Mouse (Mus musculus): ENCODE measurements at regions not wholly inside any gene's neighbourhood (a gene's known extent, or its start where the extent isn't known, plus 50 kb on each side); places are given as distances from the start of the nearest gene placed in this dataset.

GRCm38 (mm10) chr3:41453525-41453924, 102.0 kb upstream of the Jade1 start:
- no peak overlapping the region for H3K27ac ChIP-seq
- no peaks in the 10 kb centered on the region for H3K36me3 ChIP-seq (ENCODE audit: inconsistent target)
- 93% methylated on average over 3 of the region's 3 CpGs for WGBS (ENCODE audit: missing documents)
- no peaks in the 10 kb centered on the region for H3K79me2 ChIP-seq (ENCODE audit: inconsistent target)
- no peak overlapping the region for H3K4me3 ChIP-seq (ENCODE audit: inconsistent target)

DNA sequence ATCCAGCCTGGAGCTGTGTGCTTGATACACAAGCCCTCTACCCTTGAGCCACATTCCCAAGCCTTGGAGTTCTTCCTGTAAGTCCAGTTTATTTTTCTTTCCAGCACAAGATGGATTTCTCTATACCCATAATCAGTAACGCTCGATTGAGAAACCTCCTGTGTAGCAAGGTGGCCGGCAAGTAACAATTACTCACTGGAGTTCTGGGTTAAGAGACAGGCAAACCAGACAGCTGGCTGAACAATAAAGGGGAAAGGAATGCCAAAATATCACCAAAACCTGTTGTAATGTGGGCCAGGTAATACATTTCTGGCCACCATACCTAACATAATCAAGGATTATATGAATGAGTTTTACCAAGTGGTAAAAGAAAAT, 102.8 kb upstream of the Jade1 start:
- H3K36me3 ChIP-seq (ENCODE audit: inconsistent target): no peaks in the 10 kb centered on the region
- H3K4me3 ChIP-seq (ENCODE audit: inconsistent target): no peak overlapping the region
- WGBS (ENCODE audit: missing documents): 66% methylated on average over 3 of the region's 3 CpGs
- no peak overlapping the region for H3K27ac ChIP-seq
- no peaks in the 10 kb centered on the region for H3K79me2 ChIP-seq (ENCODE audit: inconsistent target)

DNA sequence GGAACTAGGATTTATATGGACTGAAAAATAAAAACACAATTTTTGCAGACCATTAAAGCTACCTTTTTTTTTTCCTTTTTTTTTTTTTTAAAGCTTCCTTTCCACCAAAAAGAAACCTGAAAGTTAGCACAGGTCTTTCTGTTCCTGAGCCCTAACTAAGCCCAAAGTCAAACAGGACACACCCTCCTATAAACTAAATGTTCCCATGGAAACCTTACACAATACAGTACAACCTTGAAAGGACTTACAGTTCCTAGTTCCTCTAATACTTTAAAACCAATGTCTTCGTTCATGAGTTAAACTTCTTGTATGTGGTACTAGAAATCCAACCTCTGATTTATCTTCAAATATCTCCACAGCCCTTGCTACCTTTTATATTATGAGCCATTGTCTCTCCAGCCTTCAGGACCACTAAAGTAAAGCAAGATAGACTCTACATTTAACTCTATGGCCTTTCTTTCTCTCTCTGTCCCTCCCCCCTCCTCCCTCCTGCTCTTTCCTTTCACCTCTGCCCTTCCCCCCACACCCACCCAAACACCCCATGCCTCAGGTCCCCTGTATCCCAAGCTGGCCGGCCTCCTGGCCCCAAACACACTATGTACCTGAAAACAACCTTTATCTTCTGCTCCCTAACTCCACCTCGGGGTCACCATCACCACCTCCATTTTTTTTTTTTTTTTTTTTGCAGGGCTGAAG, 103.4 kb upstream of the Jade1 start:
- H3K79me2 ChIP-seq (ENCODE audit: inconsistent target): no peaks in the 10 kb centered on the region
- no peak overlapping the region for H3K27ac ChIP-seq
- H3K36me3 ChIP-seq (ENCODE audit: inconsistent target): no peaks in the 10 kb centered on the region
- H3K4me3 ChIP-seq (ENCODE audit: inconsistent target): no peak overlapping the region
- WGBS (ENCODE audit: missing documents): 58% methylated on average over 3 of the region's 3 CpGs

GRCm38 (mm10) chr3:41450696-41451095, 104.8 kb upstream of the Jade1 start:
- H3K4me3 ChIP-seq (ENCODE audit: inconsistent target): no peak overlapping the region
- 92% methylated on average over 1 of the region's 1 CpGs for WGBS (ENCODE audit: missing documents)
- no peak overlapping the region for H3K27ac ChIP-seq
- H3K79me2 ChIP-seq (ENCODE audit: inconsistent target): no peaks in the 10 kb centered on the region
- H3K36me3 ChIP-seq (ENCODE audit: inconsistent target): no peaks in the 10 kb centered on the region

- no peaks in the 10 kb centered on the region for H3K36me3 ChIP-seq (ENCODE audit: inconsistent target)
- H3K79me2 ChIP-seq (ENCODE audit: inconsistent target): no peaks in the 10 kb centered on the region
- H3K4me3 ChIP-seq (ENCODE audit: inconsistent target): no peak overlapping the region
- H3K27ac ChIP-seq: no peak overlapping the region
- WGBS (ENCODE audit: missing documents): 94% methylated on average over 9 of the region's 9 CpGs
Observed at GRCm38 (mm10) chr3:41444243-41444753, 111.2 kb upstream of the Jade1 start.

DNA sequence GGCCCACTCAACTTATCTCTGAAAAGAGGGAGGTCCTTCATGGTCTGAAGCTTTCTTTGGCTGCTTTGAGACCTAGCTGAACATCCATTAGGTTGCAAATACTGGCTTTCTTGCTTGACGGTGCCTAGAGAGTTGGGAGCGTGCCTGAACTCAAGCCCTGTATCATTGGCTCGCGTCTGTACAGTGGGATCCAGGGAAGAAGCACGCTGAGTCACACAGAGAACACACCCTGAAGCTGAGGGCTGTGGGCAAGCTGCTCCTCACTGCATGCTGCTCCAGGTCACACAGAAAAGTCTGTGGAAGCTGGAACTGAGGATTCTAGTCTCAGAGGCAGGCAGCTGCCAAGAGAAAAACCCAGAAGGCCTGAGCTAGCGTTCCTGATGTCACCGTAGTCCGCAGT, 119.3 kb upstream of the Jade1 start:
- Histone ChIP-seq H3K79me2 (ENCODE audit: inconsistent target) (no peaks in the 10 kb centered on the region), H3K27ac (no peak overlapping the region), H3K36me3 (ENCODE audit: inconsistent target) (no peaks in the 10 kb centered on the region), H3K4me3 (ENCODE audit: inconsistent target) (no peak overlapping the region)
- WGBS (ENCODE audit: missing documents): 91% methylated on average over 8 of the region's 8 CpGs

GRCm38 (mm10) chr3:41433106-41433505, 122.4 kb upstream of the Jade1 start:
- Histone ChIP-seq H3K27ac (no peak overlapping the region), H3K4me3 (ENCODE audit: inconsistent target) (no peak overlapping the region), H3K36me3 (ENCODE audit: inconsistent target) (no peaks in the 10 kb centered on the region), H3K79me2 (ENCODE audit: inconsistent target) (no peaks in the 10 kb centered on the region)
- 84% methylated on average over 3 of the region's 3 CpGs for WGBS (ENCODE audit: missing documents)

DNA sequence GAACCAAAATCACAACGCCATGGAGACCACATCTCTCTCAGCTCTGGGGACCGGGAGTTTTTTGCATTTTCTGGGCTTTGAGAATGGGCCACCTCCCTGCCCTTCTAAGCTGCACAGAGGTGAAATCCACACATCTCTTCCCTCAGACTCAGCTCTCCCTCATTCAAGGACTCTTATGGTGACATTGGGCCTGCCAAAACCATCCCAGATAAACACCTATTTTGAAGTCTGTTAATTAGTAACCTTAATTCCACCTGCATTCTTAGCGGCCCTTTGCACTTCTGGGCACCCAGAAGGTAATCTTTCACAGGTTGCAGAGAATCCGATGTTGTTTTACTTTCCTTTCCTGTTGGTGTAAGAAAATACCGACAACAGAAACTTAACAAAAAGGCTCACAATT, 123.2 kb upstream of the Jade1 start:
- H3K36me3 ChIP-seq (ENCODE audit: inconsistent target): no peaks in the 10 kb centered on the region
- no peak overlapping the region for H3K27ac ChIP-seq
- 85% methylated on average over 5 of the region's 5 CpGs for WGBS (ENCODE audit: missing documents)
- no peak overlapping the region for H3K4me3 ChIP-seq (ENCODE audit: inconsistent target)
- H3K79me2 ChIP-seq (ENCODE audit: inconsistent target): no peaks in the 10 kb centered on the region

DNA sequence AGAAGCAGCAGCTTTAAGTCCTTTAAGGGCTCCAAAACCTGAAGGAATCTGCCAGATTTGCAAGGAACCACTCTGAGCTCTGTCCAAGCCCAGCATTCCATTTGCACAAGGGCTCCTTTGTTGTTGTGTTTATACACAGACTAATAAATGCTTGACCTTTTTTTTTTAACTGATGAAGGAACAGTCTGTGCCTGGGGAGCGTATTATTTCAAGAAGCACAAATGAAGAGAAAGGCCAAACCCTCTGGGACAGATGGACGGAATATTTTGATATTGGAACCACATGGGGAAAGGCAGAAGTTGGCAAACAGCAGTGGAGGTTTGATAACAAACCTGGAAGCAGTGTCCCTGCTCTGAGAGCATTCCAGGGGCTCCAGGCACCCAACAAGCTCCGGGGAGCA, 125.3 kb upstream of the Jade1 start:
- Histone ChIP-seq H3K79me2 (ENCODE audit: inconsistent target) (no peaks in the 10 kb centered on the region), H3K36me3 (ENCODE audit: inconsistent target) (no peaks in the 10 kb centered on the region), H3K27ac (no peak overlapping the region), H3K4me3 (ENCODE audit: inconsistent target) (no peak overlapping the region)
- WGBS (ENCODE audit: missing documents): 94% methylated on average over 3 of the region's 3 CpGs

DNA sequence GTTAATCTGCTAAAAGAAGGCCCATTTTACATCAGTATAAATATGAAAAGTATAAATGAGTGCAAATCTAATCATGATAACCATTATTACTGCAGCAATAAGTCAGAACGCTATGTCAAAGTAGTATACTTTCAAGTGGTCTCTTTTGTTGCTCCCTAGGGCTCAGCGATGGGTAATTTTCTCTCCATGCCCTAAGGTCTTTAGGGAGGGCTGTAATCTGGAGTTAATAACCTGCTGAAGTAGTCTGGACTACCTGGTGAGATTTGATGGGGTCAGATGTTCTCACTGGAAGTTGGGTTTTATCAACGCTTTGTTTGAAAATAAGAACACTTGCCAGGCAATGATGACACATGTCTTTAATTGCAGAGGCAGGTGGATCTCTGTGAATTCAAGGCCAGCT, 128.6 kb upstream of the Jade1 start:
- Histone ChIP-seq H3K27ac (no peak overlapping the region), H3K4me3 (ENCODE audit: inconsistent target) (no peak overlapping the region), H3K36me3 (ENCODE audit: inconsistent target) (no peaks in the 10 kb centered on the region), H3K79me2 (ENCODE audit: inconsistent target) (no peaks in the 10 kb centered on the region)
- 90% methylated on average over 3 of the region's 3 CpGs for WGBS (ENCODE audit: missing documents)

DNA sequence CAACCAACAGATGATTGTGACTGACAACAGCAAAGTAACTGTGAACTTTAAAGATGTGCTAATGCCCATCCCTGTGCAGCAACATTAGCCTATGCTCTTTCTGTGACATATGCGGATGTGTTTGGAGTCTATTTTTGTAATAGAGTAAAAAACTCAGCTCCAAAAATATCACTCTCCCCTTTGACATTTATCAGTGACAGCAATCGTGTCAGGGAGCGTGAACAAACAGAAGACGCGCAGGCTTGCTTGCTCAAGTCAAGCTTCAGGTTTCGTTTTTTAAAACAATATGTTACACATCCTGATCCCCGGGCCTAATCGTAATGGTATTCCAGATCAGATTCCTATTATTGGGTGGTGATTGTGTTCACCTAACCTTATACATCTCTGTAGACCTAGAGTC, 129.7 kb upstream of the Jade1 start:
- Histone ChIP-seq H3K79me2 (ENCODE audit: inconsistent target) (no peaks in the 10 kb centered on the region), H3K4me3 (ENCODE audit: inconsistent target) (no peak overlapping the region), H3K27ac (no peak overlapping the region), H3K36me3 (ENCODE audit: inconsistent target) (no peaks in the 10 kb centered on the region)
- 91% methylated on average over 8 of the region's 8 CpGs for WGBS (ENCODE audit: missing documents)

GRCm38 (mm10) chr3:41424142-41424939, 131.2 kb upstream of the Jade1 start:
- Histone ChIP-seq H3K27ac (no peak overlapping the region), H3K36me3 (ENCODE audit: inconsistent target) (no peaks in the 10 kb centered on the region), H3K4me3 (ENCODE audit: inconsistent target) (no peak overlapping the region), H3K79me2 (ENCODE audit: inconsistent target) (no peaks in the 10 kb centered on the region)
- WGBS (ENCODE audit: missing documents): 78% methylated on average over 10 of the region's 10 CpGs

- no peaks in the 10 kb centered on the region for H3K36me3 ChIP-seq (ENCODE audit: inconsistent target)
- 90% methylated on average over 5 of the region's 5 CpGs for WGBS (ENCODE audit: missing documents)
- no peaks in the 10 kb centered on the region for H3K79me2 ChIP-seq (ENCODE audit: inconsistent target)
- no peak overlapping the region for H3K27ac ChIP-seq
- no peak overlapping the region for H3K4me3 ChIP-seq (ENCODE audit: inconsistent target)
Observed at GRCm38 (mm10) chr3:41423630-41424029, 131.9 kb upstream of the Jade1 start.

- no peak overlapping the region for H3K27ac ChIP-seq
- H3K4me3 ChIP-seq (ENCODE audit: inconsistent target): no peak overlapping the region
- WGBS (ENCODE audit: missing documents): 87% methylated on average over 14 of the region's 14 CpGs
- H3K36me3 ChIP-seq (ENCODE audit: inconsistent target): no peaks in the 10 kb centered on the region
- H3K79me2 ChIP-seq (ENCODE audit: inconsistent target): no peaks in the 10 kb centered on the region
Observed at GRCm38 (mm10) chr3:41422615-41423579, 132.6 kb upstream of the Jade1 start.
